Mouse (Mus musculus): Measurements from ENCODE around the gene Kl. TPM values are rescaled to one million over a fixed set of nuclear protein-coding genes. Genes with fewer than 3 reads are reported as not detected.
A peak's percentile ranks its signal among the peaks of the same experiment; 100 is the strongest.

The Kl gene
- polyA plus RNA-seq, 1 experiment from 2014 or later: 0.04 TPM

- Histone ChIP-seq H3K27me3 (replicated peaks; ENCODE audit: control insufficient read depth, insufficient read depth, low read length) (no peaks in the 10 kb centered on the region), H3K9ac (ENCODE audit: low read depth, low read length) (no peak overlapping the region), H3K4me2 (ENCODE audit: low read depth, low read length) (no peak overlapping the region), H3K4me3 (ENCODE audit: low read length) (no peak overlapping the region), H3K4me1 (ENCODE audit: control insufficient read depth, insufficient read depth, low read length) (no peaks in the 10 kb centered on the region), H3K9me3 (ENCODE audit: control insufficient read depth, low read length) (no peaks in the 10 kb centered on the region), H3K36me3 (ENCODE audit: control insufficient read depth, insufficient read depth, low read length) (peaks cover 2% of the 10 kb centered on the region; the same call in 1 of the 2 replicates), H3K27ac (ENCODE audit: low read length) (no peak overlapping the region)
- WGBS: 73% methylated on average over 9 of the region's 9 CpGs
- ATAC-seq: no peak
These were observed 82.5 kb downstream of the Kl start for GRCm38 (mm10) chr5:151034715-151035512.

DNA sequence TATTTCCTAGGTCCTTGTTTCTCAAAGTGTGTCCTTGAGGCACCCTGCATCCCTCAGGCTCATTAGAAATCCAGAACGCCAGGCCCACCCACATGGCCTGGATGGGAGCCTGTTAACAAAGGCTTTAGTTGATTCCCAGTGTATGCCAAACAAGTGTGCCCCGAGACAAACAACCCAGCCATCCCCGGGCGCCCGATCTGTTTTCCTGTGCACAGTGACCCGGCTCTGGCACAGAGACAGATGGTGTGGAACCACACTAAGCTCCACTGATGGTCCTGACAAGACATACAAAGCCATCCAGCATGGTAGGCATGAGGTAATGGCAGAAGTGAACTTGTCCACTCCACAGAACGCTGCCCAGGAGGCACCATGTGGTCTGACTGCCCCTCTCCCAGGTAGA is 85.5 kb downstream of the Kl start:
- Histone ChIP-seq H3K9ac (ENCODE audit: low read depth, low read length) (no peak overlapping the region), H3K27me3 (replicated peaks; ENCODE audit: control insufficient read depth, insufficient read depth, low read length) (no peaks in the 10 kb centered on the region), H3K27ac (ENCODE audit: low read length) (no peak overlapping the region), H3K4me3 (ENCODE audit: low read length) (no peak overlapping the region), H3K4me2 (ENCODE audit: low read depth, low read length) (no peak overlapping the region), H3K4me1 (ENCODE audit: control insufficient read depth, insufficient read depth, low read length) (no peaks in the 10 kb centered on the region), H3K36me3 (ENCODE audit: control insufficient read depth, insufficient read depth, low read length) (peaks cover 7% of the 10 kb centered on the region; the same call in 1 of the 2 replicates), H3K9me3 (ENCODE audit: control insufficient read depth, low read length) (no peaks in the 10 kb centered on the region)
- no peak for ATAC-seq
- 83% methylated on average over 7 of the region's 7 CpGs for WGBS

GRCm38 (mm10) chr5:151042911-151043310 is 90.5 kb downstream of the Kl start:
- peaks cover 11% of the 10 kb centered on the region; the same call in 1 of the 2 replicates for H3K36me3 ChIP-seq (ENCODE audit: control insufficient read depth, insufficient read depth, low read length)
- no peak overlapping the region for H3K9ac ChIP-seq (ENCODE audit: low read depth, low read length)
- no peaks in the 10 kb centered on the region for H3K27me3 ChIP-seq (replicated peaks; ENCODE audit: control insufficient read depth, insufficient read depth, low read length)
- WGBS: 88% methylated on average over 5 of the region's 5 CpGs
- H3K4me1 ChIP-seq (ENCODE audit: control insufficient read depth, insufficient read depth, low read length): no peaks in the 10 kb centered on the region; the same call in 1 of the 2 replicates
- H3K4me3 ChIP-seq (ENCODE audit: low read length): no peak overlapping the region
- peak; percentile 89 for ATAC-seq
- no peak overlapping the region for H3K4me2 ChIP-seq (ENCODE audit: low read depth, low read length)
- no peaks in the 10 kb centered on the region for H3K9me3 ChIP-seq (ENCODE audit: control insufficient read depth, low read length)
- no peak overlapping the region for H3K27ac ChIP-seq (ENCODE audit: low read length)

Measured in intestine, embryonic 16.5 days (tissue).